Mouse (Mus musculus): ENCODE data around the gene Ino80d. TPM values are rescaled to one million over a fixed set of nuclear protein-coding genes. Genes with fewer than 3 reads are reported as not detected.

Ino80d gene
- polyA plus RNA-seq, 1 experiment: 2.1 TPM

- Histone ChIP-seq H3K4me3 (ENCODE audit: insufficient read depth, poor library complexity, severe bottlenecking) (no peak overlapping the region), H3K27me3 (ENCODE audit: control insufficient read depth, insufficient read depth, insufficient read length) (no peaks in the 10 kb centered on the region), H3ac (ENCODE audit: control insufficient read depth, insufficient read length, low read depth) (no peak overlapping the region), H3K79me3 (ENCODE audit: low read depth) (no peaks in the 10 kb centered on the region), H3K36me3 (ENCODE audit: control insufficient read depth, insufficient read depth) (no peaks in the 10 kb centered on the region), H3K79me2 (ENCODE audit: control insufficient read depth, insufficient read depth) (no peaks in the 10 kb centered on the region)
- TF ChIP-seq USF1 (IDR thresholded peaks at IDR 0.05; ENCODE audit: low read depth) (no peak), CTCF (IDR thresholded peaks at IDR 0.05; ENCODE audit: control insufficient read depth, insufficient read depth, insufficient read length) (no peak), MYOD1 (IDR thresholded peaks at IDR 0.05; ENCODE audit: control insufficient read depth, insufficient read length, low read depth) (no peak), FOSL1 (IDR thresholded peaks at IDR 0.05; ENCODE audit: insufficient read depth, low read length, poor library complexity, severe bottlenecking) (no peak), MYOG (IDR thresholded peaks at IDR 0.05; ENCODE audit: control insufficient read depth, extremely low read depth, insufficient read length) (no peak), MAX (IDR thresholded peaks at IDR 0.05) (no peak), CEBPB (IDR thresholded peaks at IDR 0.05; ENCODE audit: low read depth) (no peak)
These were observed 195.2 kb downstream of the Ino80d start for GRCm38 (mm10) chr1:62919219-62919618.

DNA sequence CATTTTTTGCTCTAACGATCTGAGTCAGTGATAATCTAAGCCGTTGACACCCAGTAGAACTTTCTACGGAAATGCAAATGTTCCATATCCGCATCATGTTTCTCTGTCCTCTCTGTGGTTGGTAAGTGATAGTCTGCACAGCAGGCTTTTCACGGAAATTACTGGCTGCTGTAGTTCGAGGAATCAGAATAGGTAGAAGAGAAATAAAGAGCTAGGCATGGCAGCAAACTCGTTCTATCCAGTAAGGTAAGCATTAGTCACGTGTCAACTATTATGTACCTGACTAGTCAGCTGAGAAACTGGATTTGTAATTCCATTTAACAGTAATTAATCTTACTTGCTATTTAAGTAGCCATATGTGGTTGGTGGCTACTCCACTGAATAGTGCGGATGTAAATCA lies 197.9 kb downstream of the Ino80d start:
- Histone ChIP-seq H3K4me3 (ENCODE audit: insufficient read depth, poor library complexity, severe bottlenecking) (no peak overlapping the region), H3K79me2 (ENCODE audit: control insufficient read depth, insufficient read depth) (no peaks in the 10 kb centered on the region), H3K27me3 (ENCODE audit: control insufficient read depth, insufficient read depth, insufficient read length) (no peaks in the 10 kb centered on the region), H3K79me3 (ENCODE audit: low read depth) (no peaks in the 10 kb centered on the region), H3ac (ENCODE audit: control insufficient read depth, insufficient read length, low read depth) (no peak overlapping the region), H3K36me3 (ENCODE audit: control insufficient read depth, insufficient read depth) (no peaks in the 10 kb centered on the region)
- TF ChIP-seq MYOD1 (IDR thresholded peaks at IDR 0.05; ENCODE audit: control insufficient read depth, insufficient read length, low read depth) (no peak), FOSL1 (IDR thresholded peaks at IDR 0.05; ENCODE audit: insufficient read depth, low read length, poor library complexity, severe bottlenecking) (no peak), USF1 (IDR thresholded peaks at IDR 0.05; ENCODE audit: low read depth) (no peak), MYOG (IDR thresholded peaks at IDR 0.05; ENCODE audit: control insufficient read depth, extremely low read depth, insufficient read length) (no peak), CEBPB (IDR thresholded peaks at IDR 0.05; ENCODE audit: low read depth) (no peak), MAX (IDR thresholded peaks at IDR 0.05) (no peak)

- no peak for TF ChIP-seq MYOG (IDR thresholded peaks at IDR 0.05; ENCODE audit: control insufficient read depth, extremely low read depth, insufficient read length)
- TF ChIP-seq MAX (IDR thresholded peaks at IDR 0.05): no peak
- TF ChIP-seq FOSL1 (IDR thresholded peaks at IDR 0.05; ENCODE audit: insufficient read depth, low read length, poor library complexity, severe bottlenecking): no peak
- no peak for TF ChIP-seq CEBPB (IDR thresholded peaks at IDR 0.05; ENCODE audit: low read depth)
- no peak for TF ChIP-seq MYOD1 (IDR thresholded peaks at IDR 0.05; ENCODE audit: control insufficient read depth, insufficient read length, low read depth)
- no peak for TF ChIP-seq USF1 (IDR thresholded peaks at IDR 0.05; ENCODE audit: low read depth)
- no peak for TF ChIP-seq CTCF (IDR thresholded peaks at IDR 0.05; ENCODE audit: control insufficient read depth, insufficient read depth, insufficient read length)
- H3ac ChIP-seq (ENCODE audit: control insufficient read depth, insufficient read length, low read depth): no peak overlapping the region
- H3K4me3 ChIP-seq (ENCODE audit: insufficient read depth, poor library complexity, severe bottlenecking): no peak overlapping the region
- no peaks in the 10 kb centered on the region for H3K36me3 ChIP-seq (ENCODE audit: control insufficient read depth, insufficient read depth)
- no peaks in the 10 kb centered on the region for H3K79me2 ChIP-seq (ENCODE audit: control insufficient read depth, insufficient read depth)
- no peaks in the 10 kb centered on the region for H3K79me3 ChIP-seq (ENCODE audit: low read depth)
- peaks cover 3% of the 10 kb centered on the region for H3K27me3 ChIP-seq (ENCODE audit: control insufficient read depth, insufficient read depth, insufficient read length)
These were observed 200.0 kb downstream of the Ino80d start for GRCm38 (mm10) chr1:62914495-62914894.

- Histone ChIP-seq H3K4me3 (ENCODE audit: insufficient read depth, poor library complexity, severe bottlenecking) (no peak overlapping the region), H3ac (ENCODE audit: control insufficient read depth, insufficient read length, low read depth) (no peak overlapping the region), H3K79me3 (ENCODE audit: low read depth) (no peaks in the 10 kb centered on the region), H3K36me3 (ENCODE audit: control insufficient read depth, insufficient read depth) (no peaks in the 10 kb centered on the region), H3K79me2 (ENCODE audit: control insufficient read depth, insufficient read depth) (no peaks in the 10 kb centered on the region), H3K27me3 (ENCODE audit: control insufficient read depth, insufficient read depth, insufficient read length) (peaks cover 3% of the 10 kb centered on the region)
- TF ChIP-seq MYOD1 (IDR thresholded peaks at IDR 0.05; ENCODE audit: control insufficient read depth, insufficient read length, low read depth): no peak
- no peak for TF ChIP-seq MAX (IDR thresholded peaks at IDR 0.05)
- no peak for TF ChIP-seq MYOG (IDR thresholded peaks at IDR 0.05; ENCODE audit: control insufficient read depth, extremely low read depth, insufficient read length)
These were observed 203.0 kb downstream of the Ino80d start for GRCm38 (mm10) chr1:62911426-62911825.

- TF ChIP-seq CEBPB (IDR thresholded peaks at IDR 0.05; ENCODE audit: low read depth): no peak
- TF ChIP-seq MAX (IDR thresholded peaks at IDR 0.05): no peak
- no peak for TF ChIP-seq CTCF (IDR thresholded peaks at IDR 0.05; ENCODE audit: control insufficient read depth, insufficient read depth, insufficient read length)
- no peak for TF ChIP-seq FOSL1 (IDR thresholded peaks at IDR 0.05; ENCODE audit: insufficient read depth, low read length, poor library complexity, severe bottlenecking)
- no peak for TF ChIP-seq MYOD1 (IDR thresholded peaks at IDR 0.05; ENCODE audit: control insufficient read depth, insufficient read length, low read depth)
- no peak for TF ChIP-seq MYOG (IDR thresholded peaks at IDR 0.05; ENCODE audit: control insufficient read depth, extremely low read depth, insufficient read length)
- no peak for TF ChIP-seq USF1 (IDR thresholded peaks at IDR 0.05; ENCODE audit: low read depth)
- H3K36me3 ChIP-seq (ENCODE audit: control insufficient read depth, insufficient read depth): no peaks in the 10 kb centered on the region
- H3K27me3 ChIP-seq (ENCODE audit: control insufficient read depth, insufficient read depth, insufficient read length): peaks cover 3% of the 10 kb centered on the region
- H3K79me3 ChIP-seq (ENCODE audit: low read depth): no peaks in the 10 kb centered on the region
- no peaks in the 10 kb centered on the region for H3K79me2 ChIP-seq (ENCODE audit: control insufficient read depth, insufficient read depth)
- no peak overlapping the region for H3K4me3 ChIP-seq (ENCODE audit: insufficient read depth, poor library complexity, severe bottlenecking)
- no peak overlapping the region for H3ac ChIP-seq (ENCODE audit: control insufficient read depth, insufficient read length, low read depth)
These were observed 205.3 kb downstream of the Ino80d start for GRCm38 (mm10) chr1:62909126-62909525.

DNA sequence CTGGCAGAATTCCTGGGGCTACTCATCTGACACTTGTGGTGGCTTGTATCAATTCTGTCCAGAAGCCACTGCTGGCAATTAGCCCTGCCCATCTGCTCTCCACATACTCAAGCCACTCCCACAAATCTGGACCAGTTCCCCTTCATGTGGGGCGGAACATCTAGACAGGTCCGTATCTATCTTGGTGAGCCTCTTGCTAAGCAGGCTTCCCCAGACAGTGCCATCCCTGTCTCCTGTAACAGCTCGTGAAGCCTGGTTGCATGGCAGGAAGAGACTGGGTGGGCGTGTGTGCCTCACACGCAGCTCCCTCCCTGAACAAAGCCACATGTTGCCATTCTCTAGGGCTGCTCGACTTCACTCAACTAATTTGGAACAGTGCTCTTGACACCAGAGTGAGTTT lies 206.0 kb downstream of the Ino80d start:
- Histone ChIP-seq H3K4me3 (ENCODE audit: insufficient read depth, poor library complexity, severe bottlenecking) (no peak overlapping the region), H3K79me3 (ENCODE audit: low read depth) (no peaks in the 10 kb centered on the region), H3K79me2 (ENCODE audit: control insufficient read depth, insufficient read depth) (no peaks in the 10 kb centered on the region), H3K36me3 (ENCODE audit: control insufficient read depth, insufficient read depth) (no peaks in the 10 kb centered on the region), H3ac (ENCODE audit: control insufficient read depth, insufficient read length, low read depth) (no peak overlapping the region), H3K27me3 (ENCODE audit: control insufficient read depth, insufficient read depth, insufficient read length) (peaks cover 3% of the 10 kb centered on the region)
- TF ChIP-seq CEBPB (IDR thresholded peaks at IDR 0.05; ENCODE audit: low read depth) (no peak), MYOG (IDR thresholded peaks at IDR 0.05; ENCODE audit: control insufficient read depth, extremely low read depth, insufficient read length) (no peak), MYOD1 (IDR thresholded peaks at IDR 0.05; ENCODE audit: control insufficient read depth, insufficient read length, low read depth) (no peak), FOSL1 (IDR thresholded peaks at IDR 0.05; ENCODE audit: insufficient read depth, low read length, poor library complexity, severe bottlenecking) (no peak), MAX (IDR thresholded peaks at IDR 0.05) (no peak), USF1 (IDR thresholded peaks at IDR 0.05; ENCODE audit: low read depth) (no peak)

Small RNAs within 50 kb of the gene (microRNA-seq; reads per million reads assigned to microRNA genes)
- gene Gm24557 (ENCODE audit: borderline microRNAs expressed): not detected
- gene Gm44468 (ENCODE audit: borderline microRNAs expressed): not detected

Other genes starting within 250 kb of the Ino80d start
- 1,453 TPM for gene Eef1b2, start 62.2 kb upstream of the Ino80d start, polyA plus RNA-seq (2012; fragmentation: generic; extraction: Trizol)
- 44.8 TPM for gene Ndufs1, start 62.2 kb upstream of the Ino80d start, polyA plus RNA-seq (2012; fragmentation: generic; extraction: Trizol)
- not detected for gene Gpr1, start 99.9 kb upstream of the Ino80d start, polyA plus RNA-seq (2012; fragmentation: generic; extraction: Trizol)
- gene Zdbf2, start 158.6 kb upstream of the Ino80d start, polyA plus RNA-seq (2012; fragmentation: generic; extraction: Trizol): not detected

Data from C2C12 (cell line).